Mouse (Mus musculus): Measurements from ENCODE around the gene Fgf12.

GRCm38 (mm10) chr16:28476651-28477050 lies 276.2 kb downstream of the Fgf12 start:
- no peak for TF ChIP-seq CTCF (IDR thresholded peaks at IDR 0.05; ENCODE audit: low read depth)
- no peak for TF ChIP-seq EP300 (IDR thresholded peaks at IDR 0.05; ENCODE audit: low read depth)
